Mouse (Mus musculus) G1E (cell line): ENCODE measurements around the gene Kbtbd12.

Experiments used
- POLR2AphosphoS5 ChIP-seq: IDR thresholded peaks from 2 replicates; pipeline ENCODE4 v1.6.1; 2012; ENCODE audit warnings: low read depth, low read length, inconsistent platforms; ENCODE audit not compliant: insufficient replicate concordance
- TAL1 ChIP-seq: conservative IDR thresholded peaks from 2 replicates; pipeline ENCODE4 v1.6.1; 2012; ENCODE audit warnings: low read depth, low read length, inconsistent platforms, mixed read lengths

DNA sequence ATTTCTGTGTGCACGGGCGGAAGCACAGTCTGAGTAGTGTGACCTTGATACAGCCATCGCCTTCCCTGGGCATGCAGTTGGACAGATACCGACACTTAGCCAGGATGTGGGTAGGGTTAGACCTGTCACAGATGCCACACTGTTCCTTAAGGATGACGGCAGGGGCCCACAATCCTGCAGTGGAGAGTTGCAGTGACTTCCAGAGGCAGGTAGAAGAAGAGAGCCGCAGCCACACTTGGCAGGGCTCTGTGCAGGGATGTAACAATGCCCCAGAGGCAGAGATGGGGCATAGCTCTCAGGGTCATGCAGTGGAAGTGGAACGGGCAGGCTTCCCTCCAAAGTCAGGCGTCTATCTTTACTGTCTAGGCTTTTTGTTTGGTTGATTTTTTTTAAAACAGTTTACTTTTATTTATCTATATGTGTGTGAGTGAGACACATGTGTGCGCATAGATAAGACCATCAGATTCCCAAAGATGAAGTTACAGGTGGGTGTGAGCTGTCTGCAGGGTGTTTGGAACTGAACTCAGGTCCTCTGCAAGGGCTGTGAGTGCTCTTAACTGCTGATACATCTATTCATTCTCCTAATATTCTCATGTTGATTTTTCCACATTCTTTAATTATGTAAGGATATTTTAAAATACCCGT lies 89.2 kb downstream of the Kbtbd12 start:
- TF ChIP-seq TAL1 (peak; percentile 50), POLR2AphosphoS5 (no peak)
